Mouse (Mus musculus) neural tube, embryonic 13.5 days (tissue): ENCODE measurements around the gene Nap1l1. TPM values are rescaled to one million over a fixed set of nuclear protein-coding genes. Genes with fewer than 3 reads are reported as not detected.

ENCODE experiments used
- ATAC-seq: fragments of 200-750 bp; cut with Nextera tagmentation; 2 replicates; pipeline ENCODE4 v1.8.0; 2017; ENCODE audit warnings: low read depth, mild to moderate bottlenecking, moderate TSS enrichment, moderate library complexity
- H3K27ac ChIP-seq: fragments of 300-500 bp; sonication (generic); replicated peaks from 2 replicates; pipeline ENCODE4 v1.5.1; 2015; ENCODE audit warnings: moderate library complexity, mild to moderate bottlenecking, inconsistent platforms
- H3K27me3 ChIP-seq: fragments of 300-500 bp; sonication (generic); 2 replicates; pipeline ENCODE4 v1.6.1; 2015; ENCODE audit warnings: mild to moderate bottlenecking, inconsistent platforms
- H3K36me3 ChIP-seq: fragments of 300-500 bp; sonication (generic); 2 replicates; pipeline ENCODE4 v1.6.1; 2015; ENCODE audit warnings: mild to moderate bottlenecking, inconsistent platforms
- H3K4me1 ChIP-seq: fragments of 300-500 bp; sonication (generic); replicated peaks from 2 replicates; pipeline ENCODE4 v1.6.1; 2015; ENCODE audit warnings: inconsistent platforms
- H3K4me2 ChIP-seq: fragments of 300-500 bp; sonication (generic); 2 replicates; pipeline ENCODE4 v1.6.1; 2015; ENCODE audit warnings: inconsistent platforms, mild to moderate bottlenecking, moderate library complexity
- H3K4me3 ChIP-seq: fragments of 300-500 bp; sonication (generic); 2 replicates; pipeline ENCODE4 v1.5.1; 2015; ENCODE audit warnings: mild to moderate bottlenecking, inconsistent platforms
- H3K9ac ChIP-seq: fragments of 300-500 bp; sonication (generic); 2 replicates; pipeline ENCODE4 v1.6.1; 2015; ENCODE audit warnings: moderate library complexity, mild to moderate bottlenecking, inconsistent platforms
- H3K9me3 ChIP-seq: fragments of 300-500 bp; sonication (generic); 2 replicates; pipeline ENCODE4 v1.6.1; 2016; ENCODE audit warnings: inconsistent platforms
- WGBS: fragments of 180-500 bp; shearing (Covaris S2); methylation state at CpG from one replicate; pipeline ENCODE4 v1.1.7; 2015; 5-methylcytosine and 5-hydroxymethylcytosine counted together
- polyA plus RNA-seq: library from polyadenylated mRNA; unstranded; fragments of >200 nt; fragmentation: Nextera tagmentation; extraction: Ambion mirVana; gene quantifications from 2 replicates; pipeline ENCODE4 v1.2.1, GENCODE M21; 2015

The Nap1l1 gene
- polyA plus RNA-seq, 1 experiment from 2014 or later = 195 TPM

GRCm38 (mm10) chr10:111508324-111509080, 35.5 kb downstream of the Nap1l1 start:
- no peaks in the 10 kb centered on the region for H3K9me3 ChIP-seq
- peak overlapping the region; percentile 66 for H3K4me3 ChIP-seq
- 15% methylated on average over 7 of the region's 7 CpGs for WGBS
- peak overlapping the region; percentile 72 for H3K4me2 ChIP-seq
- no peaks in the 10 kb centered on the region for H3K27me3 ChIP-seq
- peak overlapping the region; percentile 92 for H3K9ac ChIP-seq
- no peaks in the 10 kb centered on the region for H3K36me3 ChIP-seq
- ATAC-seq = no peak
- H3K4me1 ChIP-seq = peaks cover 38% of the 10 kb centered on the region
- H3K27ac ChIP-seq = peak overlapping the region; percentile 96

GRCm38 (mm10) chr10:111509103-111509784, 36.2 kb downstream of the Nap1l1 start:
- Histone ChIP-seq H3K9ac (peak overlapping the region; percentile 92), H3K27me3 (no peaks in the 10 kb centered on the region), H3K4me3 (peak overlapping the region; percentile 66), H3K27ac (peak overlapping the region; percentile 96), H3K4me2 (peak overlapping the region; percentile 72), H3K4me1 (peaks cover 34% of the 10 kb centered on the region), H3K9me3 (no peaks in the 10 kb centered on the region), H3K36me3 (no peaks in the 10 kb centered on the region)
- 29% methylated on average over 8 of the region's 8 CpGs for WGBS
- no peak for ATAC-seq

- Histone ChIP-seq H3K4me1 (peaks cover 34% of the 10 kb centered on the region), H3K27ac (peak overlapping the region; percentile 96), H3K9me3 (no peaks in the 10 kb centered on the region), H3K27me3 (no peaks in the 10 kb centered on the region), H3K36me3 (no peaks in the 10 kb centered on the region), H3K9ac (no peak overlapping the region; the same call in 1 of the 2 replicates), H3K4me3 (peak overlapping the region; percentile 66), H3K4me2 (peak overlapping the region; percentile 72)
- no peak for ATAC-seq
- 78% methylated on average over 7 of the region's 7 CpGs for WGBS
Measured at GRCm38 (mm10) chr10:111509981-111510380, 37.0 kb downstream of the Nap1l1 start.

GRCm38 (mm10) chr10:111510798-111511197, 37.8 kb downstream of the Nap1l1 start:
- WGBS = 70% methylated on average over 7 of the region's 7 CpGs
- no peak for ATAC-seq
- H3K4me1 ChIP-seq = peaks cover 26% of the 10 kb centered on the region
- H3K27ac ChIP-seq = peak overlapping the region; percentile 38; the same call in 1 of the 2 replicates
- H3K27me3 ChIP-seq = no peaks in the 10 kb centered on the region
- no peak overlapping the region for H3K4me3 ChIP-seq
- no peaks in the 10 kb centered on the region for H3K36me3 ChIP-seq
- no peak overlapping the region for H3K4me2 ChIP-seq
- no peaks in the 10 kb centered on the region for H3K9me3 ChIP-seq
- no peak overlapping the region for H3K9ac ChIP-seq

GRCm38 (mm10) chr10:111512036-111512568, 39.1 kb downstream of the Nap1l1 start:
- WGBS = 72% methylated on average over 10 of the region's 10 CpGs
- Histone ChIP-seq H3K27me3 (no peaks in the 10 kb centered on the region), H3K27ac (no peak overlapping the region), H3K4me2 (no peak overlapping the region), H3K9ac (no peak overlapping the region), H3K36me3 (no peaks in the 10 kb centered on the region), H3K4me3 (no peak overlapping the region), H3K9me3 (no peaks in the 10 kb centered on the region), H3K4me1 (peaks cover 23% of the 10 kb centered on the region)
- ATAC-seq = no peak

- Histone ChIP-seq H3K4me1 (peaks cover 12% of the 10 kb centered on the region), H3K9me3 (no peaks in the 10 kb centered on the region), H3K4me2 (no peak overlapping the region), H3K4me3 (no peak overlapping the region), H3K27me3 (no peaks in the 10 kb centered on the region), H3K36me3 (no peaks in the 10 kb centered on the region), H3K9ac (no peak overlapping the region), H3K27ac (no peak overlapping the region)
- no peak for ATAC-seq
- 92% methylated on average over 5 of the region's 5 CpGs for WGBS
Measured at GRCm38 (mm10) chr10:111514282-111514885, 41.4 kb downstream of the Nap1l1 start.

- H3K4me1 ChIP-seq = peaks cover 14% of the 10 kb centered on the region
Measured at GRCm38 (mm10) chr10:111515071-111516010, 42.3 kb downstream of the Nap1l1 start.

DNA sequence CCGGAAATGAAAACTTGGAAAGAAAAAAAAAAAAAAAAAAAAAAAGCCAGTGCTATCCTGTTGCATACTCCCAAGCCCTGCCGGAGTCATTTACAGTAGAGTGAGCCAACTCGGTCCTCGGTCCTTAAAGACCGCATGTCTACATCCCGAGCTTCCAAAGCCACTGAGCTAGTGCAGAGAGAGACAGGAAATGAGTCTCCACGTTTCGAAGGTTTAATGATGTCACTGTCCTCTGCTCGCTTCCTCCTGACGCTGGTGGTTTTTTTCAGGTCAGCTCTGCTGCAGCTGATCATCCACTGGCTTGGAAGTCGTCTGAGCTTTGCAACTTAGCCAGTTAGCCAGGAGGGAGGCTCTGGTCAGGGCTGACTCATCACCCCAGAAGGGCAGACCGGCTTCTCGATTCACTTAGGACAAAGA, 43.2 kb downstream of the Nap1l1 start:
- WGBS = 65% methylated on average over 13 of the region's 13 CpGs
- H3K9me3 ChIP-seq = no peaks in the 10 kb centered on the region

More at GRCm38 (mm10) chr10:111515071-111516010, 42.3 kb downstream of the Nap1l1 start:
- WGBS = 87% methylated on average over 17 of the region's 17 CpGs
- Histone ChIP-seq H3K27me3 (no peaks in the 10 kb centered on the region), H3K27ac (no peak overlapping the region), H3K9me3 (no peaks in the 10 kb centered on the region), H3K4me2 (no peak overlapping the region), H3K9ac (no peak overlapping the region), H3K36me3 (no peaks in the 10 kb centered on the region), H3K4me3 (no peak overlapping the region)
- no peak for ATAC-seq

DNA sequence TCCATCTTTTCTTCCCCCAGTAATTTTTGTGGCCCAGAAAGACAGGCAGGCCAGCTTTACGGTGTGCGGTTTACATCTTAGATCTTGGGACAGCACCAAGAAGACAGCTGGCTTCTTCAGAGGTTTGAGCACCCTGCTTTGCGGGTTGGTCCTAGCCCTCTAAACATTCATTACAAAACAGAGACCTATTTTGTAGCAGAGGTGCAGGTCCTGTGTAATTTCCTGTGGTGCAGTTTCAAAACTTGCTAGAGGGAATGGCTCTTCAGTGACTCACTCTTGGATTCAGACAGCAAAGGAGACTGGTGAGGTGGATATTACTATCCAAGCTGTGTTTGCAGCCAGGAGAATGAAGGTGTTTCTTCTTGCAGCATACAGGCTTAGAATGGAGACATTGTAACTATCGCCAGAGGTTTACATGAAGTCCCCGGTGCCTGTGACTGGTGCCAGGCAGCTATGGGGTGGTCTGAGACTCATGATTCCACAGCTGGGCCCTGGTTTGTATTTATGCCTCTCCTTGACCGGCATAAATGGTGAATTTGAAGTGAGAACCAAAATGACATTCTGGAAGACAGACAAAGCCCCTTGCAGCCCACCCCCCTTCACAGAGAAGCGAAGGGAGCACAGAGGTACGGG, 43.9 kb downstream of the Nap1l1 start:
- ATAC-seq = no peak
- Histone ChIP-seq H3K4me2 (no peak overlapping the region), H3K36me3 (no peaks in the 10 kb centered on the region), H3K9ac (no peak overlapping the region), H3K4me3 (no peak overlapping the region), H3K9me3 (no peaks in the 10 kb centered on the region), H3K27ac (no peak overlapping the region), H3K27me3 (no peaks in the 10 kb centered on the region), H3K4me1 (peaks cover 10% of the 10 kb centered on the region)
- WGBS = 89% methylated on average over 8 of the region's 8 CpGs

More for the DNA sequence above, 43.2 kb downstream of the Nap1l1 start:
- Histone ChIP-seq H3K4me1 (peaks cover 10% of the 10 kb centered on the region), H3K4me2 (no peak overlapping the region), H3K36me3 (no peaks in the 10 kb centered on the region), H3K27me3 (no peaks in the 10 kb centered on the region), H3K9ac (no peak overlapping the region), H3K27ac (no peak overlapping the region; the same call in 1 of the 2 replicates), H3K4me3 (no peak overlapping the region)
- no peak for ATAC-seq

DNA sequence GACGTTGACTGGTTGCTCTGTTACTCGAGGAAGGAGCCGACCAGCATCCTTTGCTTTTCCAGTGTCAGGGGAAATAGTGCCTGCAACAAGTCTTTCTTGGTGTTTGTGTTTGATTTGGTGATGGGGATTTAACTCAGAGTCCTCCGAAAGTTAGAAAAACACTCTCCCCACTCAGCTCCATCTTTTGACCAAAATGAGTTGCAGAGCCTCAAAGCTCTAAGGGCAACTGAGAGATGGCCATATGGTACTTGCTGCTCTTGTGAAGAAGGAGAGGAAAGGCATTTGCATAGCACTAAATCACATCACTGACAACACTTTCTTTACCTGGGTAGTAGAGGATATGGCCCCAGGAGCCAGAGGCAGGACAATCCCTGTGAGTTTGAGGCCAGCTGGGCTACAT, 45.3 kb downstream of the Nap1l1 start:
- Histone ChIP-seq H3K4me3 (no peak overlapping the region), H3K4me1 (peaks cover 15% of the 10 kb centered on the region), H3K9me3 (no peaks in the 10 kb centered on the region), H3K9ac (no peak overlapping the region), H3K27ac (no peak overlapping the region), H3K27me3 (no peaks in the 10 kb centered on the region), H3K4me2 (no peak overlapping the region), H3K36me3 (no peaks in the 10 kb centered on the region)
- 79% methylated on average over 4 of the region's 4 CpGs for WGBS
- ATAC-seq = no peak
